Mouse (Mus musculus): Measurements from ENCODE around the gene Setd2.

The Setd2 gene

DNA sequence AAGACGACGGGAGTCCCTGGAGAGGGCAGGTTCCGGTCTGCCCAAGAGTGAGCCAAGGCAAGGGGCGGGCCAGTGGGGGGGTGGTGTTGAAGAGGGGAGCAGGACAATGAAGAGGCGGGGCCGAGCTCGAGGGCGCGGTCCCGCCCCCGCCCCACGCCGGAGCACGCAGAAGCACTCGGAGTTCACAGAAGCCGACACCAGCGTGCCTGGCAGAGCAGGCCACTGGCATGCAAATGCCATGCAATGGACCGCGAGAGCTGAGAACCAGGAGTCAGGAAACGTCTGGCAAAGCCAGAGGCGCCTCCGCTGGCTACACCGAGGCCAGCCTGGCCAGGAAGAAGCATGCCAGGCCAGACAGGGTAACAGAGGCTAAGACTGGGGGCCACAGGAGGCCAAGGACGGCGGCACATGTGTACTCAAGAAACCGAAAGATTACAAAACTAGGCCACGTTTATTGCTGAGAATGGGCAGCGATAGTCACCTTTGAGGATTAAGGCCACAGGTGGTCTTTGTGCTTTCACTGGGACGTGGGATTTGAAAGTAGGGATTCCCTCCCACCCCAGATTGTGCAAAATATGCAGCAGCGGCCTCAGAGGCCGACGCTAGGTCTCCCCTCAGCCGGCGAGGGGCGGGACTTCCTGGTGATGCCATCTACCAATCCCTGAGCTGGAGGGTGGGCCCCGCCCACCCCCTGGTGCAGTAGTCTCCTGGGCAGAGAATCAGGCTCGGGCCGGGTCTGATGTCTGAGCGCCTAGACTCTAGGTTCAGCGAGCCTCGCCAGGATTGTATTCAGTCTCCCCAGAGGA is 92.2 kb downstream of the Setd2 start, which contains the start of gene Nradd:
Gene Nradd (minus strand): TSS at position 92 of the 806 bp plus-strand sequence.
- DNase-seq, result peak; percentile 88

DNA sequence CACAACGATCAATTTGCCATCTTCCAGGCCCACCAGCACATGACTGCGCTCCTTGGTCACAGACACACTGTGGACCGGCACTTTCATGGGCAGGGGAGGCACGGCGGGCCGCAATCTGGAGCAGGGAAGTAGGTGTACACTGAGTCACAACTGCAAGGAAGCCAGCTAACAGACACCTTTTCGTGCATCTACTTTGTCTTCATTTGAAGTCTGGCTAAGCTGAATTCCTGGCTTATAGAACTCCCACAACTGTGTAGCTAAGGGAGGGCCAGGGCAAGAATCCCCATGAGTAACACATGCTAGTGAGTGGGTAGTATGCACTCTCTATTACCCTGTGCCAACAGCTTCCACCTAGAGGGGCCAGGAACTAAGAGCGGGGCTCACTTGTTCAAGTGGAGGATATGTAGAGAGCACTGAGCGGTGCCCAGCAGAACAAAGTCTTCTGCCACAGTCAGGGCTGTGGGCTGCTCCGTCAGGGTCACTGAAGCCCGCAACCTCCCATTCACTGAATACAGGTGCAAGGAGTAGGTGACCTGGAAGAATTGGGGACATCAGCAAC is 93.0 kb downstream of the Setd2 start:
- no peak for DNase-seq

DNA sequence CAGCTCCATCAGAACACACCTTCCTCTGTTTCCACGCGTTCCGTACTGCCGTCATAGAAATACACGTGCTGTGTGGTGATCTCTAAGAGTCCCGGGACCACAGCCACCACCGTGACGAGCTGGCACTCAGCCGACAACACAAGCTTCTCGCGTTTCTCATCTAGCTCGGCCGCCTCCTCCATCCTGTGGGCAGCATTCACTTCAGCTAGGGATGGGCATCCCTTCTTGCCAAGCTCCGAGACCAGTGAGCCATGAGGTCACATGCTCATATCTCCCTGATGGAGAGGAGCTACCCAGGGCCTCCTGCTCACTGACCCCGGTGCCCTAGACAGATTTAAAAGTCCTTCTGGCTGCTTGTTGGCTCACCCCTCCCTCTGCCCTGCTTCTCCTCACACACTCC is 97.8 kb downstream of the Setd2 start:
- peak; percentile 82 for DNase-seq

DNA sequence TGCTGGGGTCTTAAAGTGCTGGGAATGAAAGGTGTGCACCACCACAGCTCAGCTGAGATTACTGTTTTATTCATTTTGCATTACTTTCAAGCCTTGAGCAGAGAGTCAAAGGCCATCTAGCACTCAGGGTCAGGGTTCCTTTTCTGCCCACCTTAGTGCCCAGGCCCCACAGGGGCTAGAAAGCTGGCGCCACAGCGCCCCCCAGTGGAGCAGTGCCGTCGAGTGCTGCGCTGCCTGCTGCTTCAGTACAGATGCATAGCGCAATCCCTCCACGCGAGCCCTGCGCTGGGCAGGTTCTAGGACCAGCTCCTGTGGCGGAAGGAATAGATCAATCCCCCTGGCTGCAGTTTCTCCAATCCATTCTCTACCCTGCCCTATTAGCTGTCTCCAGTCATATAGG is 98.8 kb downstream of the Setd2 start:
- DNase-seq, result peak; percentile 28

DNA sequence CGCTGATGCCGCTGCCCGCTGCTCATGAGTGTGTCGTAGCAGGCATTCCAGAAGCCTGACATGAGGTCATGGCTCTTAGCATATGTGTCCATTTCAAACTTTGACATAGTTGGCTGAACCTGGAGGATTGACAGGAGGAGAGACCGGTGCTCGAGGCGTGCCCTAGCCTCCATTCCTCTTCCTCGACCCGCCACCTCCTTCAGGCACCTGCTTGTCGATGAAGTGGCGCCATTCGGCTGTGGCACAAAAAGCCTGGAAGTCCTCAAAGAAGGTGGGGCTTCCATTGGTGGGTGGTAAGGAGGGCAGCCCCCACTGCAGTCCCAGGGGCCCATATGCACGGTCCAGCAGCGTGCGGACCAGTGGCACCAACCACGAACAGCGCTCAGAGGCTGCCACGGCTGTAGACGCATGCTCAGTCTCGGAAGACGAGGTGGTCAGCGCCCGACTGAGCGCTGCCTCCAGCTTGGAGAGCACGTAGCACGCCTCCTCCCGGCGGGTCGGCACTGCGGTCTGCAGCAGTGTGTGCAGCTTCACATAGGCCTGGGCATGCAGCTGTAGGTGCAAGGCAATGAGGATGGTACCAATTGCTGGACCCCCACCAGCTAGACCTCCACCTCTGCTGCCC is 99.4 kb downstream of the Setd2 start:
- peak; percentile 5 for DNase-seq

DNA sequence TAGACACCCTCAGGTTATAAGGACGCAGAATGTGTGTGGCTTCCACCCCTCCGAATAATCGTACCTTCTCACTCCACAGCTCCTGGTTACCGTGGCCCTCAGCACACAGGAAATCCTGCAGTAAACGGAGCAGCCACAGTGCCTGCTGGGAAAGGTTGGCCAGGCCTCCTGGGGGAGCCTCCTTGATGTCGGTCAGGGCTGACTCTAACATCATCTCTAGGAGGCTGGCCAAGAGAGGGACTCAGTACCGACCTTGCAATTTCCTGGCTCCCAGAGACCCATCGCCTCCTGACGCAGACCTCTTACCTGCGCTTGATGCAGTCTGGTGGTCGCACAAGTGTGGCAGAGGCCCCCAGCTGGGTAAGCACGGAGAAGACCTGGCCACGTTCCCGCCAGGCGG is 100.3 kb downstream of the Setd2 start:
- peak; percentile 2 for DNase-seq

DNA sequence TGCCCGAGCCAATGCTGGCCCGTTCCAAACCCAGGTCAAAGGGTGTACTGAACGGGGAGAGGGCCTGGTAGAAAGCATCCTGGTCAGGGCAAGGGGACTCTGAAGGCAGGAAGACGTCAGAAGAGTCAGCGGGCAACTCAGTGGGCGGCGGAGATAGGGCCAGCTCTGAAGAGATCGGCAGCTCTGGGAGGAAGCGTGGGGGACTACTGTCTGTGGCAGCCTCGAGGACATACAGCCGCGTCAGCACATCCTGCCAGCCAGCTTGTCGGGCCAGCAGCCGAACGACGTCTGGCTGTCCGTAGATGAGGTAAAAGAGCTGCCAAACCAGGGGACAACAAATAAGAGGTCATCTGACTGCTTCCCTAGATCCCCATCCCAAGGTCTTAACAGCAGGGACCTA is 101.5 kb downstream of the Setd2 start:
- peak; percentile 2 for DNase-seq

DNA sequence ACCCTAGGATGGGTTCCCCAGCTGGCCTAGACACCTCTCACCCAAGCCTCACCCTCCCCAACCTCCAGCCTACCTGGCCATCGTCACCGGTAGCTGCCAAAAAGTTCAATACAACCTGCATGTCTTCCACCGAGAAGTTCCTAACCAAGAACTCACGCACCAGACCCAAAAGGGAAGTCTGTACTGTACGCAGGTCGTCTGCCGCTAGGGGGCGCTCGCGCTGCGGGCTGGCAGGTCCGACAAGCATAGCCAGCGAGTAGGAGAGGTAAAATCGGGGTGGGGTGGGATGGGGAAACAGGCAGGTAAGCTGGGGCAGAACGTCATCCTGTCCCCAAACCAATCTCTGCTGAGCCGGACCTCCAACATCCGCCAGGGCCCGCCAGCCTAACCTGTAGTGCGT is 102.8 kb downstream of the Setd2 start:
- peak; percentile 75 for DNase-seq

DNA sequence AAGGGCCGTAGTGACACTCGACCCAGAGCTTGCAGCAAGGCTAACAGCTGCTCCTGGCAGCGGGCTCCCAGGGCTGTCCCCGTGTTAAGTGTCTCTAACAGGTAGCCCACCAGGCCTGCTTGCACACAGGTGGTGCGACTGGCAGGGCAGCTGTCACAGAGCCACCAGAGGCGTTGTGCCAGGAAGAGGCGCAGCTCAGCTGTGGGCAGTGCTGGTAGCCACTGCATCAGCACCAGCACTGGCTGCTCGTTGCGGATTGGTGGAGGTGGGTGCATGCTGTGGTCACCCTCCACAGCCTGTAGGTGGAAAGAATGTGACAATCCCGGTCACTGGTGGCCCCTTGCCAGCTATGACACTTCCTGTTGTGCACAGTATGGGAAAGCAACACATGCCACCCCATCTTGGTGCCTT is 106.2 kb downstream of the Setd2 start:
- no peak for DNase-seq

DNA sequence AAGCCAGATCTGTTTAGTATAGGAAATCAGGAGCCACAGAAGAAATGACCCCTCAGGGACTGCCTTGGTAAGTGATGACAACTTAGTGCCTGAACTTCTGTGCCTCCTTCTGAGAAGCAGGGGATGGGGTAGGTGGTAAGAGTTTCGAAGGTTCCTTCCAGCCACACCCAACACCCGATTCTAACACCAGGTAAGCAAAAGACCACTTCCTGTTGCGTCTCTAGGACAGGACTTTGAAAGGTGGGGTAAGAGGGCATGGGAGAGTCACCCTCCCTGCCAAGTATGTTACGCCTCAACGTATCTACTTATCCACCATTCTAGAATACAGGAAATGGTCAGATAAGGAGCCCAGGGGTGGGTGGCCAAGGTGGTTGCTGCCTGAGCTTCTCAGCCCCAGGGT is 108.6 kb downstream of the Setd2 start:
- no peak for DNase-seq

DNA sequence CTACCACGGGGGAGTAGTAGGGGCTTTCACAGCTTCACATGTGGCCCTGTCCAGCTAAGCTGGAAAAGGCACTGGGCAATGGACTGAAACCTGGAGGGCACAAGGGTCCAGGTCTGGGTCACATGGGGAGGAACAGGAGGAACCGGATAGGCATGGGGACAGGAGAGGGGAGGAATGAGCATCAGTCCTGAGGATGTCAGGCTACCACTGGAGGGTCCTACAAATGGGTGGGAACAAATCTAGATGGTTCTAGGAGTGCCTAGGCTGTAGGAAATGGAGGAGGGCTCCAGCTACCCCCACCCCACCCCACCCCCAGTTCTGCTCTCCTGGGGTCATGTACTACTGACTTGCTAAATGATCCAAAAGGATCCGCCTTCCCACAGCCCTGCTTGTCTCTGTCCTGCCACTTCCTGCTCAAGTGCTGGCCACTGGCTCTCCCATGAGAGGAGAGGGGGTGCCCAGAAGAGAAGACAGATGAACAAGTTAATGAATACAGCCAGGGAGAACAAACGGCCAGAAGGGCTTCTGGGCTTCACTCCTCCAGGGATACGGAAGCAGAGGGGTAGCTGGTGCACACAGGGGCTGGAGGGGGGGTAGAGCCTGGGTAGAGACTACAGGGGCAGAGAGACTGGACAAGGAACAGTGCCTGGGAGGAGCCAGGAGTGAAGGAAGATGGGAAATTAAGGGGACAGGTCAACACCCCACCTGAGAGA is 110.6 kb downstream of the Setd2 start:
- peak; percentile 57 for DNase-seq

DNA sequence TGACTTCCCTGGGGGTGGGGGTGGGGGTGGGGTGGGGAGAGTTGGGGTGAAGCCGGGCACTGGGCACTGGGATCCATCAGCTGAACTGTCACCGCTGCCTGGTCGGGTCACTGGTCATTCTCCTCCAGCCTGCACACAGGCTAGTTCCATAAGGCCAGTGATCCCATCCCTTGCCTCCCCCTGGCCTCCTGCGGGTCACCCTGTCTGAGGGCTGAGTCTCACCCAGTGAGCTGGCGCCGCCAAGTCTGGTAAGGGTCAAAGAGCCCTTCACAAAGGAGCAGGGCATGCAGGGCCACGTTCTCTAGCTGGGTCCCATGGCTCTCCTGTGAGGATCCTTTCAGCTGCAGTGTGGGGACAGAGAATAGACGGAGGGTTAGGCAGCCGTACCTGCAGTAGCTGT is 111.4 kb downstream of the Setd2 start:
- peak; percentile 80 for DNase-seq

DNA sequence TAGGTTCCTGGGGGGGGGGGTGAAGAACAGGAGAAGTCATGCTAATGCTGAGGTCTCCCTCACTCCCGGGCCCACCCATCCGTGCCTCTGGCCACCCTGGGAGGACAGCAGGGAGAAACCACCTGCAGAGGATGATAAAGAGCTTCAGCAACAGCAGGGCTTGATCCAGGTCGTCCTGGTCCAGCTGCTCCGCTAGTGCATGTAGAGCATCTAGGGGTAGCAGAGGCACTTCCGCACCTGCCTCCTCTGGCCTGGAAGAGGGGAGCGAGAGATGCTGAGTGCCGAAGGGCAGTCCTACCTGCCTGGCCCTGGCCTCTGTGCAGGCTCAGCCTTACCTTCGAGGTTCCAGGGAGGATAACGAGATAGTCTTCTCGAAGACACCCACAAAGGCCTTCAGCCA is 111.9 kb downstream of the Setd2 start:
- DNase-seq, result no peak

DNA sequence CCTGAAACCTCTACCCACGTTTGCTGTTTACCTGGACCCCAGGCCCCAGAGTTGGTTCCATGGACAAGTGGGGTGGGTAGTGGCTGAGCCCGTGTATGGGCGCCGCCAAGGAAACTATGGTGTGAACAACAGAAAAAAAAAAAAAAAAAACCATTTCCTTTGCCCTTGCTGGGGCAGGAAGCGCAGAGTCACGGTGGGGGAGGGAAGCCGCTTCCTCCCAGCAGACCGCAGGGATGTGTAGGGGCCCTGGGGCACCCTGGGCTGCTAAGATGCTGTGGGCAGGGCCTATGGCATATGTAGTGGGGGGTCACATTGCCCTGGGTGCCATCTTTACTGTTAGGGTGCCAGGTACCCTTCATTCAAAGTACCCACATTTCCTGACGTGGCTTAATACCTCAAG is 112.8 kb downstream of the Setd2 start:
- no peak for DNase-seq

DNA sequence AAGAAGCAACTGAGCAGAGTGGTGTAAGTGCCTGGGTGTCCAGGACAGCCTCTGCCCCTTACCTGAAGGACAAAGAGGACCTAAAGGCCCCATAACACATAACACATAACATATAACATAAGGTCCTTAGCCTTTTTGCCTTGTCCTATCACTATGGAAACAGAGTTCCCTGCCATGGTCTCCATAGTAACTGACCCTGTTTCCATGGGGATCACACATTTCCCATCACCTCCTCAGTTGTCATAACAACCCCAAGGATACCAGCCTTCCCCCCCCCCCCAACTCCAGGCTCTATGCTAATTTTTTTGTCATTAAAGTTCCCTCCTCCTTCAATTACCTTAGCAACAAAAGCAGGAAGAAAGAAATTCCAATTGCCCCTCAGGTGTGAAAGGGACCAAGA is 117.4 kb downstream of the Setd2 start:
- no peak for DNase-seq

DNA sequence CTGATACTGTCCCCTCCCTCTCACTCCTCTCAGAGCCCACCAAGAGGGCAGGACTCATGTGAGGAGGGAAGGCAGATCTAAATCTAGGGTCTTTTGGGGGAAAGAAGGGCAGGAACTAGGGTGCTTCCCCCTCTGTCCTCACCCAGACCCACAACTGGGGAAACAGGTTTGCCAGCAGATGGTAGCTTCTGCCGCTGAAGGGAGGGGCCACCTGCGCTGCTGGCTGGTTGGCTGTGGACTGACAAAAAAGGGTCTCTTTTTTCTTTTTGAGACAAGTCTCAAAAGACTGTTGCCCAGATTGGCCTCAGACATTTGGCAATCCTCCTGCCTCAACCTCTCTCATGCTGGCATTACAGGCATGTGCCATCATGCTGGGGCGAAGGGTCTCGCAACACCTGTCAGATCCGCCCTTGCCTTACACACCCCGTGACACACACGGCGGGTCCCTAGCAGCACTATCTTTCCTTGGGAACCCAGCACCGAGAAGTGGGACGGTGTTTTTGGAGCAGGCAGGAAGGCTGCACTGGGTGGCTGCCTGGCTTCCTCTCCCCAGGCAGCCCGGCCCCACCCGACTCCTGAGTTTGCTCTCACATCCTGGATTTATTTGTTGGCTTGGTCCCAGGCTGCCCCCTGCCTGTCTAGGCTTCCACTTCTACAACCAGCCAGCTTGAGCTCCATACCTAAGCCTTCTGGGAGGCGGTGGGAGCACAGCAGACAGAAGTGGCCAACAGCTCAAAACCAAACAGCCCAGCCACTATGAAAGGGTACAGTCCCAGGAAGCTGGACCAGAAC is 119.7 kb downstream of the Setd2 start:
- DNase-seq, result peak; percentile 63

DNA sequence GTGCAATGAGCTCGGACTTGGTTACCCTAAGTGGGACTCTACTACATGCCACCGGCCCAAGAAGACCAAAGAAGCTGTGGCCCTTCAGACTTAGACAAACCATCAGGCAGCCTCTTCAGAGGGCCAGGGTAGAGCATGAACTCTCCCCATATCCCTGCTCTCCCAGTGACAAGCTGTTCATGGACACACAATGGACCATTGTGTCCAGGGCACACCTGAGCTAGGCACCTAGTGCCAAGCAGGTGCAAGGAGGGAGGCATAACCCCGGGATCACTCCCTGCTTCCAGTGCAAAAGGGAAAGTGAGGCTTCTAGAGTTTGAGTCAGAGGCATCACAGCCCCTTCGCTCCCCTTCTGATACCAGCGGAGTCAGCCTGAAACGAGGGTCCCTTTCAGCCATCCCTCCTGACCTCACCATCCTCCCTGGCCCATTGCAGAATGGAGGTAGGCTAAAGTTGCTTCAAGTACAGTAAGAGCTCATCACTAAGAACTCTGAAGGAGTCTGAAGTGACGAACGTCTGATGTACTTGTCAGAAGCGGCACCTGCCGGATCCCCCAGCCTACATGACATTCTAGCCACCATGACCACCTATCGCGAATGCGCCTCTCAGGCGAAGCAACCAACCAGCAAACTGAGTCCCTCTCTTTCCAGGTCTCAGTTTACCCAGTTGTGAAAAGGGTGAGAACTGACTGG is 120.7 kb downstream of the Setd2 start:
- no peak for DNase-seq

DNA sequence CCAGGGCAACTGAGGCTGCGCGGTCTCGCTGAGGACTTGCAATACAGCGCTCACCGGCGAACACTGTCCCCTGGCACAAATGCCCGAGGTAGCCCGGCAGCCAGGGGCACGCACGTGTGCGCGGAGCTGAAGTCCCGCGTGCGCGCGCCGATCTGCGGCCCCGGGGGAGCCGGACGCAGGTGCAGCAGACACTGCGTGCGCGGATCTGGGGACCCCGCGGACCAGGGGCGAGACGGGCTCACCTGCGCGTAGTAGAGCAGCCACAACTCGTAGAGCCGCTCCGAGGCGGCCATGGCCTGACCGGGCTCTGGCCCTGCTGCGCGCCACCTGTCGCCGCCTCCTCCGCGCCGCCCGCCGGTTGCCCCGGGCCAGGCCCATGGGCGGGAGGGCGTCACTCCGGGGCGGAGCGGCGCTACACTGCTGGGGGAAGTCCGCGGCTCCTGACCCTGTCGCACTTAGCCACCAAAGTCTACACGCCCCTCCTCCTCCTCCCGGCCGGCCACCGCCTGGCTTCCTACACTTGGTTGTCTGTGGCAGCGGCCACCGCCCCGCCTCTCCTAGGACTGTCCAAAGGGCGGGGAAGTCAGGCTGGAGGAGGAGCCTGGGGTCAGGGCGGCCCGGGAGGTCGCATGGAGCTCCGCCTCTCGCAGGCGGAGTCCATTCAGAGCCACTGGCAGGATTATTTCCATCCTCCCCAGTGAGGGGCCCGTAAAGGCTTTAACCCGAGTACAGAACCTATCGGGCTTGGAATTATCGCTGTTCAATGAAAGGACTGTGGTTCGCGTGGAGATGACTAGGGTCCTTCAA is 121.5 kb downstream of the Setd2 start, which contains the start of gene Nbeal2:
Gene Nbeal2 (minus strand): TSS at position 507 of the 807 bp plus-strand sequence.
- DNase-seq, result peak; percentile 99

DNA sequence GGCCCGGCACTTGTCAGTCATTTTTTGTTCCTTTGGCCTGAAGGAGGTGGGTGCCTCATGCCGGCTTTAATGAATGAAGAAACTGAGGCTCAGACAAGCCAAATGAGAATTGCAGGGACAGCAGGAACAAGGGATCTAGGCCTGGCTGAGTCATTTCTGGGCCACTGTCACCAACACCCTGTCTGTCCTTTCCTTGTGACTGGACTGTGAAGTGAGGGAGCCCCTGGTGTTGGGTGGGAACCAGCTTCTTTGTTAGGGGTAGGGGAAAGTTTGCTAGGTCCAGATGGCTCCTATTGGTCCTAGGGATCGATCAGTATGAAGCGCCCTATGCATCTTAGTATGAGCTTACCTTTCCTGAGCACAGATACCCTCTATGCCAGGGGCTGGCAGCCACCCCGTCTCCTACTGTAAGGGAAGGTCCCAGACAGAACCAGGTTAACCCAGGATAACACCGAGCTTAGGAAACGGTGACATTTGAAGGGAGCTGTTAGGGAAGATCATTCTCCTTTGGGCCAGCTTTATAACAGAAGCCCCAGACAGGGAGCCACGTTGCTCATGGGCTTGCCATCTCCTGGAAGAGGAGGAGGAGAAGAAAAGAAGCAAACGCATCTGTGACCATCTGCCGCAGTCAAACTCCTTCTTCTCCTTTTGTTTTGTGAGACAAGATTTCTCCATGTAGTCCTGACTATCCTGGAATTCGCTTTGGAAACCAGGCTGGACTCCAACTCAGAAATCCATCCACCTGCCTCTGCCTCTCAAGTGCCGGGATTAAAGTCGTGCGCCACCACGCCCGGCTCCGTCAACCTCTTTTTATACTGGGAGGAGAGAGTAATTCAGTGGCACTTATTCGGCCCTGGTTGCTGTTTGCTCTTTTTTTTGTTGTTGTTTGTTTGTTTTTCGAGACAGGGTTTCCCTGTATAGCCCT is 122.6 kb downstream of the Setd2 start:
- DNase-seq, result no peak

DNA sequence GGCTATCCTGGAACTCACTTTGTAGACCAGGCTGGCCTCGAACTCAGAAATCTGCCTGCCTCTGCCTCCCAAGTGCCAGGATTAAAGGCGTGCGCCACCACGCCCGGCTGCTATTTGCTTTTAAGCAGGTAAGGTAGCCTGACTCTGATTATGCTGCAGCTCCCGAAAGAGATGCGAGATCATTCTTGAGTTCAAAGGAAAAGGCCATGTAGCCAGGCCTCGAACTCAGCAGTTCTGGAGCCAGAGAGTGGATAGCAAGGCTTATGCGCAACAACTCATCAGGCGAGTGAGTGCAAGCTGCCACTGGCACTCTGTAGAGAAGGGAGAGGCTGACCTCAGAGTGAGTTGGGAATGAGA is 123.2 kb downstream of the Setd2 start:
- no peak for DNase-seq

All from kidney, adult 11 months (tissue).